Mouse (Mus musculus) embryonic facial prominence, embryonic 13.5 days (tissue): Measurements from ENCODE around the gene Ranbp9. TPM values are rescaled to one million over a fixed set of nuclear protein-coding genes. Genes with fewer than 3 reads are reported as not detected.

ENCODE experiments used
- ATAC-seq: fragments of 200-750 bp; cut with Nextera tagmentation; 2 replicates; pipeline ENCODE4 v1.8.0; 2017; ENCODE audit warnings: low read depth; ENCODE audit not compliant: insufficient number of reproducible peaks, insufficient read depth, low FRiP score, low TSS enrichment
- H3K27ac ChIP-seq: fragments of 300-500 bp; sonication (generic); 2 replicates; pipeline ENCODE4 v1.5.1; 2015; ENCODE audit warnings: moderate library complexity, mild to moderate bottlenecking, inconsistent platforms
- H3K27me3 ChIP-seq: fragments of 300-500 bp; sonication (generic); 2 replicates; pipeline ENCODE4 v1.6.1; 2015; ENCODE audit warnings: mild to moderate bottlenecking, inconsistent platforms
- H3K36me3 ChIP-seq: fragments of 300-500 bp; sonication (generic); 2 replicates; pipeline ENCODE4 v1.6.1; 2015; ENCODE audit warnings: mild to moderate bottlenecking, inconsistent platforms
- H3K4me1 ChIP-seq: fragments of 300-500 bp; sonication (generic); 2 replicates; pipeline ENCODE4 v1.6.1; 2015; ENCODE audit warnings: inconsistent platforms
- H3K4me2 ChIP-seq: fragments of 300-500 bp; sonication (generic); 2 replicates; pipeline ENCODE4 v1.6.1; 2015; ENCODE audit warnings: moderate library complexity, mild to moderate bottlenecking, inconsistent platforms
- H3K4me3 ChIP-seq: fragments of 300-500 bp; sonication (generic); 2 replicates; pipeline ENCODE4 v1.5.1; 2015; ENCODE audit warnings: mild to moderate bottlenecking, inconsistent platforms
- H3K9ac ChIP-seq: fragments of 300-500 bp; sonication (generic); 2 replicates; pipeline ENCODE4 v1.6.1; 2015; ENCODE audit warnings: mild to moderate bottlenecking, inconsistent platforms
- H3K9me3 ChIP-seq: fragments of 300-500 bp; sonication (generic); 2 replicates; pipeline ENCODE4 v1.6.1; 2016; ENCODE audit warnings: inconsistent platforms
- WGBS: fragments of 180-500 bp; shearing (Covaris S2); methylation state at CpG from one replicate; pipeline ENCODE4 v1.1.7; 2015; ENCODE audit warnings: mixed read lengths; 5-methylcytosine and 5-hydroxymethylcytosine counted together
- polyA plus RNA-seq: library from polyadenylated mRNA; unstranded; fragments of >200 nt; fragmentation: Nextera tagmentation; extraction: Ambion mirVana; gene quantifications from 2 replicates; pipeline ENCODE4 v1.2.1, GENCODE M21; 2015

Ranbp9 gene
- polyA plus RNA-seq, 1 experiment from 2014 or later = 11.1 TPM

DNA sequence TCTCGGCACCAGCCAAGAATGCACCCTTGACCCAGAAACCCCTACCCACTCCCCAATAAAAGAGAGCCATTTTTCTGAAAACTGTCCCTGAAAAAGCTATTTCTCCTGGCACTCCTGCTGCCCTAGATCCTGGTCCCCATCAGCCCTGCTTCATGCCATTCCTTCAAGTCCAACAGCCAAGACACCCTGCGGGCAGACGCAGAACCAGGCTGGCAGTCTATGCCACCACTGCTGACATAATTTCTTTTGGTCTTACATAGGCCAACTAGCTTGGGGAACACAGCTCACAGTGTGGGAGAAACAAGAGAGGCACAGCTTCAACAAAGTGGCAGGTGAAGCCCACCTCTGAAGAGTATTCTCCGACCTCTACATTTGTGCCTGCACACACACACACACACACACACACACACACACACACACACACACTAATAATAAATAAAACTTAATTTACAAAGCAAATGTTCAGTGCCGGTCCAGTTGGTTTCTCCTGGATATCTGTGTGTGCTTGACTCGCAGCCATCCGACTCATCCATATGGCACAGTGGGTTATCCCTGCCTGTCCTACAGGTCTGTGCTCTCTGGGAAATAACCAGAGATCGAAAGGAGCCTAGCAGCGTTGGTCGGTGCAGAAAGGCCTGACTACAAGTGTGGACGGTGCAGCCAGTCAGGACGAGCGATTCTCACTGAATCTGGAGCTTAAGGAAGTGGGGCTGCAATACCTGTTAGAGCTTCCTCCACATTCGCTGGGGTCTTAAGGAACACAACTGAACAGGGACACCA is 124.5 kb downstream of the Ranbp9 start:
- no peak for ATAC-seq
- WGBS = 84% methylated on average over 14 of the region's 14 CpGs

DNA sequence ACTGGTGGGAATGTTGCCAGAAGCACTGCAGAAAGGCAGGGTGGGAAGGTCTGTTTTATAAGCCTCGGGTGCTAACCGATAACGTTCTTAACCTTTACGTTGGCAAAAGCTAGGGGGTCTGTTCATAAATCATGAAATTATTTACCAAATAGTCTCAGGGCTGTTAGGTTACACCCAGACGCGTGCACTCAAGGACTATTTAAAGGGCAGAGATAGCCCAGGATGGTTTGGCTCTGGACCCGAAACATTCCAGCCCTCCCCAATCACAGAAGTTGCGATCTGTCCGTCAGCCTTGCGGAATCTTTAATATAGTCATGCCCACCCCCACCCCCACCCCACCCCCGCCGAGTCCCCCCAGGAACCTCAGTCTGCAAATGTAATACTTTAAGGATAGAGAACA is 126.7 kb downstream of the Ranbp9 start:
- H3K9me3 ChIP-seq = no peaks in the 10 kb centered on the region
- WGBS = 64% methylated on average over 12 of the region's 12 CpGs
- H3K27me3 ChIP-seq = no peaks in the 10 kb centered on the region
- no peak overlapping the region for H3K9ac ChIP-seq
- H3K36me3 ChIP-seq = no peaks in the 10 kb centered on the region
- H3K4me1 ChIP-seq = peaks cover 20% of the 10 kb centered on the region
- no peak overlapping the region for H3K4me2 ChIP-seq
- H3K4me3 ChIP-seq = no peak overlapping the region
- no peak for ATAC-seq
- no peak overlapping the region for H3K27ac ChIP-seq

More for the DNA sequence above, 124.5 kb downstream of the Ranbp9 start:
- H3K4me1 ChIP-seq = peaks cover 20% of the 10 kb centered on the region
- H3K4me2 ChIP-seq = no peak overlapping the region
- no peaks in the 10 kb centered on the region for H3K9me3 ChIP-seq
- H3K27ac ChIP-seq = no peak overlapping the region
- no peak overlapping the region for H3K4me3 ChIP-seq
- no peaks in the 10 kb centered on the region for H3K36me3 ChIP-seq
- no peaks in the 10 kb centered on the region for H3K27me3 ChIP-seq
- no peak overlapping the region for H3K9ac ChIP-seq

DNA sequence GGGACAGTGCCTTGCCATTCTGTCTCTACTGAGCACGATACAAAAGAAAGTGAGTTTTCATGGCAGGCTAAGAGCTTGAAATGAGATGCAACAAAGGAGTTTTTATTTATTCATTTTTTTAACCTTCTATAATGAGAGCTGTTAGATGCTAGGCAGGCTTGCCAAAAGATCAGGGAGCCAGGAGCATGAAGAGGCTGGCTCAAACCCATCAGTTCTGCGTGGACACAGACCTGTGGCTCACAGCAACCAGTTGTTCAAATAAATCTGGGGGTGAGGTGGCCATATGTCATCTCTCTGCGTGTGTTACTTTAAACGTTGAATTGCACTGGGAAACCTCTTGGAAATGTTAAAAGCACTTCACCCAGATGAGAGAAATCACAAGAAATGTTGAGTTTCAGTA is 127.7 kb downstream of the Ranbp9 start:
- Histone ChIP-seq H3K9me3 (no peaks in the 10 kb centered on the region), H3K27me3 (no peaks in the 10 kb centered on the region), H3K27ac (no peak overlapping the region), H3K4me1 (peaks cover 20% of the 10 kb centered on the region), H3K4me3 (no peak overlapping the region), H3K9ac (no peak overlapping the region), H3K36me3 (no peaks in the 10 kb centered on the region), H3K4me2 (no peak overlapping the region)
- 75% methylated on average over 4 of the region's 4 CpGs for WGBS
- ATAC-seq = no peak

Other genes with a start within 250 kb of the Ranbp9 start
- gene Gfod1, start 177.1 kb downstream of the Ranbp9 start, polyA plus RNA-seq = 0.74 and 1.0 TPM in 2 replicates
- 42.6 and 43.0 TPM in 2 replicates for gene Sirt5, start 115.8 kb downstream of the Ranbp9 start, polyA plus RNA-seq
- 151 and 163 TPM in 2 replicates for gene Nol7, start 82.9 kb downstream of the Ranbp9 start, polyA plus RNA-seq
- 13.8 and 16.0 TPM in 2 replicates for gene Mcur1, start 78.9 kb upstream of the Ranbp9 start, polyA plus RNA-seq
- gene Rnf182, start 134.4 kb upstream of the Ranbp9 start, polyA plus RNA-seq = 10.7 and 13.4 TPM in 2 replicates